Mouse (Mus musculus): ENCODE data around the gene Kcnf1. TPM values are rescaled to one million over a fixed set of nuclear protein-coding genes. Genes with fewer than 3 reads are reported as not detected.

Gene Kcnf1
- total and polyA plus RNA-seq, 3 experiments: not detected

DNA sequence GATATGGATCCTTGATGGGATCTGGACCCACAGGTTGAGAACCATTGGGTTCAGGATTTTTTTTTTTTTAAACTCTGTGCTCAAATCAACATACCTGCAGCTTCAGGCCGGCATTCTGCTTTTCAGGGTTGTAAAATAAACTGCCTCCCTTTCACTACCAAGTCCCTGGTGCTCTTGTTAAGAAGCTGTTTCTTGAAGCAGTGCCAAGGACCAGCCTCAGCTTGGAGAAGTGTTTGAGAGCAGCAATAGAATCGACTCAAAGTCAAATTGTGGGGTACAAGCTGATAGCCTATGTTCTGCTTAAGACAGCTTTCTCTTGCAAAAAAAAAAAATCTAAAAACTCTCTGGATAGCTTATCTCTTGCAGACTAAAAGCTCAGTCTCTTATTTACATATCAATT lies 34.9 kb downstream of the Kcnf1 start:
- Histone ChIP-seq H3K27ac (ENCODE audit: control insufficient read depth, low read depth, low read length) (no peak overlapping the region), H3K27me3 (ENCODE audit: control insufficient read depth in 1 of 2, insufficient read depth in 2 of 2, low read length in 2 of 2) (no peaks in the 10 kb centered on the region; a peak in 1 of 4 replicates), H3K36me3 (ENCODE audit: control insufficient read depth in 1 of 2, insufficient read depth in 2 of 2, low read length in 2 of 2) (no peaks in the 10 kb centered on the region), H3K9ac (ENCODE audit: control insufficient read depth, low read depth, low read length, poor library complexity, severe bottlenecking) (no peak overlapping the region), H3K9me3 (replicated peaks; ENCODE audit: insufficient read depth, low read length) (no peaks in the 10 kb centered on the region), H3K79me2 (ENCODE audit: control insufficient read depth, insufficient read depth, low read length, poor library complexity) (no peaks in the 10 kb centered on the region), H3K4me3 (ENCODE audit: control insufficient read depth in 1 of 2, insufficient read depth in 1 of 2, low read depth in 2 of 2, low read length in 2 of 2) (no peak overlapping the region), H3K4me1 (ENCODE audit: control insufficient read depth in 1 of 2, insufficient read depth in 2 of 2, low read length in 2 of 2) (no peaks in the 10 kb centered on the region)
- TF ChIP-seq RAD21 (IDR thresholded peaks at IDR 0.05; ENCODE audit: low read depth, low read length) (no peak), MAZ (IDR thresholded peaks at IDR 0.05; ENCODE audit: low read depth, low read length) (no peak), HCFC1 (IDR thresholded peaks at IDR 0.05; ENCODE audit: low read depth, low read length) (no peak), JUND (IDR thresholded peaks at IDR 0.05; ENCODE audit: low read depth, low read length) (no peak), TAL1 (IDR thresholded peaks at IDR 0.05; ENCODE audit: low read length) (no peak), CTCF (IDR thresholded peaks at IDR 0.05 in 2 of 3, conservative IDR thresholded peaks at IDR 0.05 in 1 of 3; ENCODE audit: control insufficient read depth in 1 of 3, insufficient read depth in 1 of 3, low read depth in 2 of 3, low read length in 3 of 3, poor library complexity in 1 of 3, severe bottlenecking in 1 of 3) (no peak), MXI1 (IDR thresholded peaks at IDR 0.05; ENCODE audit: low read depth, low read length) (no peak), ZMIZ1 (IDR thresholded peaks at IDR 0.05; ENCODE audit: low read depth, low read length) (no peak), MAFK (IDR thresholded peaks at IDR 0.05; ENCODE audit: borderline replicate concordance, low read depth, low read length) (no peak), ZC3H11A (IDR thresholded peaks at IDR 0.05; ENCODE audit: low read depth, low read length) (no peak), USF1 (IDR thresholded peaks at IDR 0.05; ENCODE audit: low read depth, low read length) (no peak), UBTF (IDR thresholded peaks at IDR 0.05; ENCODE audit: borderline replicate concordance, insufficient read depth, low read depth, low read length) (no peak)
- no peak for DNase-seq (ENCODE audit: low read depth, low spot score)

DNA sequence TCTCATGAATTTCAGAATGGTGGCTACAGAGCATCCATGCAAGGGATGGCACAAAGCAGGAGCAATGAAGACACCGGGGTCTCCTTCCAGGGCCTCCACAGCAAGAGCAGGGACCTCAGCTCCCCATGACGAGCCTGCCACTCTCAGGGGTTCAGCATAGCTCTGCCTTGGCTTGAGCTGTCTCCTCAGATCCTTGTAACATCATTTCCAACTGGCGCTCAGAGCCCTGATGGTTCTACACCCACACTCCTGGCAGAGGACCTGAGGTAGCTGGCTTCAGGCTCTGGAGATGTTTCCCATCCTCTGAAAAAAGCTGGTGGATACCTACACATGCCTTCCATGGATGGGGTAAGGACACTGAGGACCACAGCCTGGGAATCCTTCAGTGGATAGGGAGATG lies 36.3 kb downstream of the Kcnf1 start:
- H3K79me2 ChIP-seq (ENCODE audit: control insufficient read depth, insufficient read depth, low read length, poor library complexity): no peaks in the 10 kb centered on the region
- TF ChIP-seq NRF1 (IDR thresholded peaks at IDR 0.05; ENCODE audit: insufficient read depth, low read depth, low read length, poor library complexity, severe bottlenecking): no peak
- no peak for DNase-seq (ENCODE audit: low read depth, low spot score)
- H3K36me3 ChIP-seq (ENCODE audit: control insufficient read depth in 1 of 2, insufficient read depth in 2 of 2, low read length in 2 of 2): no peaks in the 10 kb centered on the region
- H3K9me3 ChIP-seq (replicated peaks; ENCODE audit: insufficient read depth, low read length): no peaks in the 10 kb centered on the region
- no peak overlapping the region for H3K4me3 ChIP-seq (ENCODE audit: control insufficient read depth in 1 of 2, insufficient read depth in 1 of 2, low read depth in 2 of 2, low read length in 2 of 2)
- no peak overlapping the region for H3K27ac ChIP-seq (ENCODE audit: control insufficient read depth, low read depth, low read length)
- no peaks in the 10 kb centered on the region for H3K4me1 ChIP-seq (ENCODE audit: control insufficient read depth in 1 of 2, insufficient read depth in 2 of 2, low read length in 2 of 2)
- H3K27me3 ChIP-seq (ENCODE audit: control insufficient read depth in 1 of 2, insufficient read depth in 2 of 2, low read length in 2 of 2): no peaks in the 10 kb centered on the region; a peak in 1 of 4 replicates
- H3K9ac ChIP-seq (ENCODE audit: control insufficient read depth, low read depth, low read length, poor library complexity, severe bottlenecking): no peak overlapping the region

DNA sequence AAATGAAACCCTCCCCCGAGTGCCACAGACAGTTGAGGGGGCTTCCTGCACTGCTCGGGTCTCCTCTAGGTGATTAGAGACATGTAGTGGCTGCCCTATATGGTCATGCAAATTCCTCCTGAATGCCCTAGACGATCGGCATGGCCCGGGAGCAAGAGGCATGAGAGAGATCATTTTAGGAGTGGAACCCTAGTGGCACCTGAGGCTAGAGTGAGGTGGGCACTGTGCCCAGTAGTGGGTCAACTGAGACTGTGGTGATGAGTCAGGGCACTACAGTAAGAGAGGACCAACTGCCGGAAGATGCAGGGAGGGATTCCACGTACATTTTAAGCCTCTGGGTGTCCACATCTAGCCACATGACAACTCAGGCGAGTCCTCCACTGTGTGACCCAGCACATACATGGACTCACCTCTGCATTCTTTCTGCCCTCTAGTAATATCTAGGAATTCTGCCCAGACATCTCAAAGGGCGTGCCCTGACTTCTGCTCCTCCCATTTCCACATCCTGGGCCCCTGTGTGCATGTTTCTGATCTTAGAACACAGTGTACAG lies 42.1 kb downstream of the Kcnf1 start:
- Histone ChIP-seq H3K36me3 (ENCODE audit: control insufficient read depth in 1 of 2, insufficient read depth in 2 of 2, low read length in 2 of 2) (no peaks in the 10 kb centered on the region), H3K9ac (ENCODE audit: control insufficient read depth, low read depth, low read length, poor library complexity, severe bottlenecking) (no peak overlapping the region), H3K79me2 (ENCODE audit: control insufficient read depth, insufficient read depth, low read length, poor library complexity) (no peaks in the 10 kb centered on the region), H3K27me3 (ENCODE audit: control insufficient read depth in 1 of 2, insufficient read depth in 2 of 2, low read length in 2 of 2) (no peaks in the 10 kb centered on the region), H3K9me3 (replicated peaks; ENCODE audit: insufficient read depth, low read length) (no peaks in the 10 kb centered on the region), H3K4me3 (ENCODE audit: control insufficient read depth in 1 of 2, insufficient read depth in 1 of 2, low read depth in 2 of 2, low read length in 2 of 2) (no peak overlapping the region), H3K4me1 (ENCODE audit: control insufficient read depth in 1 of 2, insufficient read depth in 2 of 2, low read length in 2 of 2) (no peaks in the 10 kb centered on the region), H3K27ac (ENCODE audit: control insufficient read depth, low read depth, low read length) (no peak overlapping the region)
- DNase-seq (ENCODE audit: low read depth, low spot score): no peak
- no peak for TF ChIP-seq MYC (IDR thresholded peaks at IDR 0.05; ENCODE audit: low read depth, low read length)
- TF ChIP-seq KAT2A (conservative IDR thresholded peaks at IDR 0.05; ENCODE audit: low read depth, low read length): no peak
- TF ChIP-seq MEF2A (IDR thresholded peaks at IDR 0.05; ENCODE audit: extremely low read depth, insufficient replicate concordance, low read depth, low read length, poor library complexity, severe bottlenecking): no peak
- no peak for TF ChIP-seq SIN3A (IDR thresholded peaks at IDR 0.05; ENCODE audit: low read length)
- TF ChIP-seq POLR2AphosphoS5 (IDR thresholded peaks at IDR 0.05; ENCODE audit: borderline replicate concordance, low read depth, low read length): no peak
- no peak for TF ChIP-seq ZMIZ1 (IDR thresholded peaks at IDR 0.05; ENCODE audit: low read depth, low read length)
- TF ChIP-seq USF2 (IDR thresholded peaks at IDR 0.05; ENCODE audit: borderline replicate concordance in 1 of 2, insufficient read depth in 1 of 2, low read depth in 1 of 2, low read length in 2 of 2): no peak
- TF ChIP-seq TBP (IDR thresholded peaks at IDR 0.05; ENCODE audit: low read depth, low read length): no peak
- no peak for TF ChIP-seq EP300 (IDR thresholded peaks at IDR 0.05; ENCODE audit: low read depth in 1 of 2, low read length in 2 of 2)
- TF ChIP-seq MAZ (IDR thresholded peaks at IDR 0.05; ENCODE audit: low read depth, low read length): no peak
- TF ChIP-seq RCOR1 (IDR thresholded peaks at IDR 0.05; ENCODE audit: low read depth, low read length): no peak
- no peak for TF ChIP-seq NELFE (IDR thresholded peaks at IDR 0.05; ENCODE audit: low read depth, low read length)
- no peak for TF ChIP-seq TCF12 (IDR thresholded peaks at IDR 0.05; ENCODE audit: low read depth, low read length)
- TF ChIP-seq SMC3 (IDR thresholded peaks at IDR 0.05; ENCODE audit: low read depth, low read length): no peak
- no peak for TF ChIP-seq MYB (IDR thresholded peaks at IDR 0.05; ENCODE audit: low read depth, low read length)

Measured in MEL (cell line).